Mouse (Mus musculus): ENCODE measurements at regions not wholly inside any gene's neighbourhood (a gene's known extent, or its start where the extent isn't known, plus 50 kb on each side); places are given as distances from the start of the nearest gene placed in this dataset.

DNA sequence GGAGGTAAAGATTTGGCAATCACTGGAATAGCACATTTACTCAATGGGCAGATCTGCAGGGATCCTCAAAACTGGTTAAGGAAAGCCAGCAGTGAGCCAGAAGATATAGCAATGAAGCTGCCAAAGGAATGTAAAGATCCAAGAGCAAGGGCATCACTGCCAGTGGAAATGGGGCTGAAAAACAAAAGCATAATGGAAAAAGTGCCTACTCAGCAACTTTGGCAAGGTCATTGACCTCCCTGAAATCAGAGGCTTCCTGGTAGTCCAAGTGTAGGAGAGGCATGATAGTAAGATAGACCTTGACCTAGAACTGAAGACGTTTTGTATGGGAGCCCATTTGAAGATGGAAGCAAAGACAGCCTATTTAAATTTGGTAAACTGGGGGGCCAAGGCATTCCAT lies 286.4 kb downstream of the Foxo1 start:
- no peak for TF ChIP-seq CTCF (IDR thresholded peaks at IDR 0.05; ENCODE audit: insufficient read depth, low read depth, low read length)
- TF ChIP-seq POLR2A (IDR thresholded peaks at IDR 0.05; ENCODE audit: insufficient read depth, low read depth, low read length), result no peak

Data from olfactory bulb, adult 2 months (tissue).